Mouse (Mus musculus) heart, embryonic 14.5 days (tissue): ENCODE measurements at regions not wholly inside any gene's neighbourhood (a gene's known extent, or its start where the extent isn't known, plus 50 kb on each side); places are given as distances from the start of the nearest gene placed in this dataset.

Source experiments
- ATAC-seq: fragments of 200-750 bp; cut with Nextera tagmentation; 2 replicates; pipeline ENCODE4 v1.8.0; 2017; ENCODE audit warnings: low read depth, moderate TSS enrichment; ENCODE audit not compliant: insufficient number of reproducible peaks, insufficient read depth, low FRiP score
- H3K27ac ChIP-seq, 2 experiments: fragments of 200-500 bp in 1 of 2; fragments of 300-500 bp in 1 of 2; sonication (generic) in 1 of 2; replicated peaks in 1 of 2; 2 replicates each; pipeline ENCODE4 v1.5.1; 2012 to 2014; ENCODE audit warnings: low read depth in 2 of 2, low read length in 2 of 2, control low read depth in 1 of 2, mild to moderate bottlenecking in 1 of 2, mixed read lengths in 1 of 2; ENCODE audit not compliant: control insufficient read depth in 1 of 2, insufficient read depth in 1 of 2
- H3K27me3 ChIP-seq: fragments of 300-500 bp; sonication (generic); 2 replicates; pipeline ENCODE4 v1.6.1; 2014; ENCODE audit warnings: mild to moderate bottlenecking, low read length, control low read depth; ENCODE audit not compliant: control insufficient read depth, insufficient read depth
- H3K36me3 ChIP-seq: fragments of 300-500 bp; sonication (generic); 2 replicates; pipeline ENCODE4 v1.6.1; 2014; ENCODE audit warnings: mild to moderate bottlenecking, control low read depth, low read length, mixed read lengths; ENCODE audit not compliant: control insufficient read depth, insufficient read depth
- H3K4me1 ChIP-seq, 2 experiments: fragments of 200-500 bp in 1 of 2; fragments of 300-500 bp in 1 of 2; sonication (generic) in 1 of 2; 2 replicates each; pipeline ENCODE4 v1.6.1; 2012 to 2014; ENCODE audit warnings: low read length in 2 of 2, control low read depth in 1 of 2, mixed read lengths in 1 of 2; ENCODE audit not compliant: control insufficient read depth in 2 of 2, insufficient read depth in 2 of 2
- H3K4me2 ChIP-seq: fragments of 300-500 bp; sonication (generic); 2 replicates; pipeline ENCODE4 v1.6.1; 2014; ENCODE audit warnings: mild to moderate bottlenecking, low read length
- H3K4me3 ChIP-seq, 2 experiments: fragments of 200-500 bp in 1 of 2; fragments of 300-500 bp in 1 of 2; sonication (generic) in 1 of 2; 2 replicates each; pipeline ENCODE4 v1.5.1; 2012 to 2014; ENCODE audit warnings: low read length in 2 of 2, mild to moderate bottlenecking in 2 of 2, control low read depth in 1 of 2, low read depth in 1 of 2, moderate library complexity in 1 of 2; ENCODE audit not compliant: control insufficient read depth in 1 of 2, insufficient read depth in 1 of 2
- H3K9ac ChIP-seq: fragments of 300-500 bp; sonication (generic); 2 replicates; pipeline ENCODE4 v1.6.1; 2014; ENCODE audit warnings: mild to moderate bottlenecking, low read length
- H3K9me3 ChIP-seq: fragments of 300-500 bp; sonication (generic); 2 replicates; pipeline ENCODE4 v1.6.1; 2016; ENCODE audit warnings: low read length, control low read depth; ENCODE audit not compliant: control insufficient read depth
- WGBS: fragments of 180-500 bp; shearing (Covaris S2); extraction: QIAGEN DNeasy Blood & Tissue Kit; methylation state at CpG from one replicate; pipeline ENCODE4 v1.1.7; 2014; 5-methylcytosine and 5-hydroxymethylcytosine counted together

DNA sequence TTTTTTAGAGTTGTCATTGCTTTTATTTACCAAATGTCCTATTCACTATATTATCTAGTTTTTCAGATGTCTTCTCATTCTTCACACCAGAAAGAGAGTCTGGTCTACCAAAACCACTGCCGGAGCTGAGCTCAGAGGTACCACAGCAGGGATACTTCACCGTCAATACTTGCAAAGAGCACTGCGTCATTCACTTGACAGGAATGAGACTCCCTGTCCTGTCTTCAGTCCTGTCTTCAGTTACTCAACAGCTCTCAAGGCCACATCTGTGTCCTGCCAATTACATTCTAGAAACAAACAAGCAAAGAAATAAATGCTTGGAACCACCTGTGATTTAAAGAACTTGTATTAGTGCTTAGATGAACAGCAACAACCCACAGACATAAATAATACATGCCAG is 194.6 kb upstream of the Ap5m1 start:
- ATAC-seq = no peak
- no peaks in the 10 kb centered on the region for H3K27me3 ChIP-seq
- no peaks in the 10 kb centered on the region for H3K36me3 ChIP-seq
- H3K4me1 ChIP-seq = no peaks in the 10 kb centered on the region
- no peak overlapping the region for H3K9ac ChIP-seq
- no peak overlapping the region for H3K4me2 ChIP-seq
- H3K9me3 ChIP-seq = no peaks in the 10 kb centered on the region
- H3K4me3 ChIP-seq = no peak overlapping the region
- H3K27ac ChIP-seq = no peak overlapping the region
- 62% methylated on average over 3 of the region's 3 CpGs for WGBS

GRCm38 (mm10) chr14:48869956-48870355 is 195.9 kb upstream of the Ap5m1 start:
- no peaks in the 10 kb centered on the region for H3K9me3 ChIP-seq
- H3K4me2 ChIP-seq = no peak overlapping the region
- no peaks in the 10 kb centered on the region for H3K27me3 ChIP-seq
- no peak for ATAC-seq
- no peak overlapping the region for H3K27ac ChIP-seq
- H3K9ac ChIP-seq = no peak overlapping the region
- no peaks in the 10 kb centered on the region for H3K36me3 ChIP-seq
- H3K4me3 ChIP-seq = no peak overlapping the region
- WGBS = 43% methylated on average over 10 of the region's 10 CpGs
- no peaks in the 10 kb centered on the region for H3K4me1 ChIP-seq

- H3K4me3 ChIP-seq = no peak overlapping the region
- WGBS = 90% methylated on average over 5 of the region's 5 CpGs
- H3K4me1 ChIP-seq = no peaks in the 10 kb centered on the region
Measured at GRCm38 (mm10) chr14:48855453-48855852, 181.8 kb upstream of the Otx2 start.

DNA sequence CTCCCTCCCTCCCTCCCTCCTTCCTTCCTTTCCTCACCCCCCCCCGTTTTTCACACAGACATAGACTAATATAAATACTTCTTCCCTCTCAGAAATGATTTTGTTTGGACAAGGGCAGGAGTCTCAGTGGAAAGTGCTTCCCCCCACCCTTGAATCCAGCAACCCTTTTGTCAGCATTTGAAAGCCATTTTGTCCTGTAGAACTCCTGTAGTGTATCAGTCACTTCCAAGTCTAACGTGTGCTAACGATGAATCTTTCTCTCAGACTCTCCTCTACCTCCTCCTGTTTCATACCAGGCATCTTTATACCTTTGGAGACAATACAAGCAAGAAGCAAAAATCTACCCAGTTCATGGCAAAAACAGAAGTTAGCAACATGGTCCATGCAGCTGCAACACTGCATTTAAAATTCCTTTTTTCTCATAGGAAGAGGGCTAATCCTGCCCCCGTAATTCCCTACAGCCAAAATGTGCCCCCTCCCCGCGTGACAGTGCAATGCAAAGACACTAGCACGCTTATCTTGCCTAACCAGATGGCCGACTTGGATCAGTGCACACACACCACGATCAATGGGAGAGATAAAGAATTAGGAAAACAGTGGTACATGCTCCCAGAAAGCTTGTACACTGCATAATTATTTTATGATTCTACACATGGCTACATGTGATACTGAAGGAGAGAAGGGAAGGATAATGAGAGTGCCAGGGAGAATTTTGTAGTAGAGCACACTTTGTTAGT is 180.7 kb upstream of the Otx2 start:
- Histone ChIP-seq H3K9ac (no peak overlapping the region), H3K27ac (no peak overlapping the region), H3K36me3 (no peaks in the 10 kb centered on the region), H3K27me3 (peaks cover 5% of the 10 kb centered on the region), H3K9me3 (no peaks in the 10 kb centered on the region), H3K4me1 (no peaks in the 10 kb centered on the region), H3K4me3 (no peak overlapping the region), H3K4me2 (no peak overlapping the region)
- ATAC-seq = no peak
- 48% methylated on average over 9 of the region's 9 CpGs for WGBS

More at GRCm38 (mm10) chr14:48855453-48855852, 181.8 kb upstream of the Otx2 start:
- Histone ChIP-seq H3K4me2 (no peak overlapping the region), H3K27me3 (peaks cover 5% of the 10 kb centered on the region), H3K27ac (no peak overlapping the region), H3K9me3 (no peaks in the 10 kb centered on the region), H3K9ac (no peak overlapping the region), H3K36me3 (no peaks in the 10 kb centered on the region)
- ATAC-seq = no peak

DNA sequence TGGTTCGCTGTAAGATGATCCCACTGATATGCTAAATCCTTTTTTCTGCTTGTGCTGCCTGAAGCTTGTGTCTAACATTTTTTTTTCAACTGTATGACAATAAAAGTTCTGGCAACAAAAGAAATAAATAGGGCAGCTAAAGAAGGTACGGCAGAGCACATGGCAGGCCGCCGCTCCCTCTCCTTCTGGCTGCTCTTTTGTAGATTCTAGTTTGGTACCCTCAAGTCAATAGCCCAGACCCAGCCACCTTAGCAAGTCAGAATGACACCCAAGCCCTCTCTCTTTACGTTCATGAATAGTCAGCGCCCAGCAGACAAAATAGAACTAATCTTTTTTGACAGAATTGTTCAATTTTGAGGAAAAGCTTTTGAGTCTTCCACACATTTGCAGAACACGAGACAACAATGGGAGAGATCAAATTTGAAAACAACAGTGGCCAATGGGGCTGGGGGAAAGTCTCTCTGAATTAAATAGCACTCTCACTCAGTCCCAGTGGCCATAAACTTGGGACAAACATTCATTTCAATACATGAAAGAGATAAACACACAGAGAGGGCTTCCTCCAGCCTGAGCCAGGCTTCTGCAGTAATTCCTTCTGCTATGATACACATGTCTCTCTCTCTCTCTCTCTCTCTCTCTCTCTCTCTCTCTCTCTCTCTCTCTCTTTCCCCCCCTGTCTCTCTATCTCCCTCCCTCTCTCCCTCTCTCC is 180.0 kb upstream of the Otx2 start:
- Histone ChIP-seq H3K9ac (no peak overlapping the region), H3K27me3 (peaks cover 5% of the 10 kb centered on the region), H3K4me3 (no peak overlapping the region), H3K36me3 (no peaks in the 10 kb centered on the region), H3K9me3 (no peaks in the 10 kb centered on the region), H3K4me1 (no peaks in the 10 kb centered on the region), H3K4me2 (peak overlapping the region; percentile 64; the same call in 1 of the 2 replicates), H3K27ac (no peak overlapping the region)
- ATAC-seq = no peak
- 64% methylated on average over 7 of the region's 7 CpGs for WGBS

DNA sequence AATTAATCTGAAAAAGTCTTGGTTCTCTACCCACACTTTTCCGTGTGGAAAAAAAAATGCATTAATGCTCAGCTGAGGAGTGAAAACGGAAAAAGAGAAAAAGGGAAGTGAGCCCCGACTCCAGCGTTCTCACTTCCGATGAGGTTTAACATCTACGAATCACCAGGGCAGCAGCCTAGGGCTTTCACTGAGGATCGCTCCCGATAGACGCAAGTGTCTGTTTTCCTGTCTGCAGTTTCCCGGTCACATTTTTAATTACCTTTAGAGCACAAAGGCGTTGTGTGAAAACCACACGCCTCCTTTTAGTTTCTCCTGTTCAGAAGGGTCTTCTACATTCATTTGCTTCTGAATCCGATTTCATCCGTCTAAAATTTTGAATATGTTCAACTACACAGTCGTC is 179.2 kb upstream of the Otx2 start:
- peak overlapping the region; percentile 20 to 33 for H3K4me3 ChIP-seq
- H3K4me1 ChIP-seq = no peaks in the 10 kb centered on the region
- no peak overlapping the region for H3K27ac ChIP-seq
- no peaks in the 10 kb centered on the region for H3K36me3 ChIP-seq
- peak overlapping the region; percentile 50 for H3K9ac ChIP-seq
- WGBS = 10% methylated on average over 15 of the region's 15 CpGs
- H3K9me3 ChIP-seq = no peaks in the 10 kb centered on the region
- ATAC-seq = no peak
- H3K4me2 ChIP-seq = peak overlapping the region; percentile 64
- peaks cover 5% of the 10 kb centered on the region for H3K27me3 ChIP-seq

- no peaks in the 10 kb centered on the region for H3K36me3 ChIP-seq
- no peak overlapping the region for H3K9ac ChIP-seq
- no peaks in the 10 kb centered on the region for H3K4me1 ChIP-seq
- no peak overlapping the region for H3K4me3 ChIP-seq
- WGBS = 37% methylated on average over 4 of the region's 4 CpGs
- ATAC-seq = no peak
- H3K9me3 ChIP-seq = no peaks in the 10 kb centered on the region
- H3K27ac ChIP-seq = no peak overlapping the region
- H3K27me3 ChIP-seq = peaks cover 5% of the 10 kb centered on the region
- no peak overlapping the region for H3K4me2 ChIP-seq
Measured at GRCm38 (mm10) chr14:48852061-48852460, 178.4 kb upstream of the Otx2 start.
